Mouse (Mus musculus): ENCODE data around the gene Gpr31b.
A peak's percentile ranks its signal among the peaks of the same experiment; 100 is the strongest.
"Not testable (repeated sequence)": the region's sequence is repeated elsewhere in the genome, so short reads cannot be mapped to it uniquely, and the experiment has no call there.

Gene Gpr31b

GRCm38 (mm10) chr17:13052124-13052813 lies at the start of gene Gpr31b:
Gene Gpr31b (minus strand): TSS chr17:13052296.
- not testable (repeated sequence) for DNase-seq

- not testable (repeated sequence) for DNase-seq
These were observed 40.9 kb upstream of the Gpr31b start for GRCm38 (mm10) chr17:13092960-13093359.

- not testable (repeated sequence) for DNase-seq
These were observed 40.1 kb upstream of the Gpr31b start for GRCm38 (mm10) chr17:13092100-13092764.

GRCm38 (mm10) chr17:13091510-13091909 lies 39.4 kb upstream of the Gpr31b start:
- not testable (repeated sequence) for DNase-seq

GRCm38 (mm10) chr17:13069227-13069626 lies 17.1 kb upstream of the Gpr31b start:
- DNase-seq = not testable (repeated sequence)

- DNase-seq = not testable (repeated sequence)
These were observed 15.8 kb upstream of the Gpr31b start for GRCm38 (mm10) chr17:13067864-13068385.

- DNase-seq = not testable (repeated sequence)
These were observed 10.8 kb upstream of the Gpr31b start for GRCm38 (mm10) chr17:13062882-13063281.

- DNase-seq = not testable (repeated sequence)
These were observed 8.7 kb upstream of the Gpr31b start, which contains the start of gene Tcp10b for GRCm38 (mm10) chr17:13060804-13061203. Gene Tcp10b (plus strand): TSS chr17:13061104.

GRCm38 (mm10) chr17:13043846-13044673 lies 8.0 kb downstream of the Gpr31b start:
- peak; percentile 17 for DNase-seq

- not testable (repeated sequence) for DNase-seq
These were observed 15.4 kb downstream of the Gpr31b start for GRCm38 (mm10) chr17:13036627-13037192.

- no peak for DNase-seq
These were observed 38.8 kb downstream of the Gpr31b start for GRCm38 (mm10) chr17:13013316-13013715.

GRCm38 (mm10) chr17:13009887-13010286 lies 42.2 kb downstream of the Gpr31b start:
- peak; percentile 28 for DNase-seq

- DNase-seq = peak; percentile 18
These were observed 43.6 kb downstream of the Gpr31b start for GRCm38 (mm10) chr17:13008528-13008927.

- DNase-seq = peak; percentile 99
These were observed 44.2 kb downstream of the Gpr31b start for GRCm38 (mm10) chr17:13007730-13008425.

GRCm38 (mm10) chr17:13006984-13007383 lies 45.1 kb downstream of the Gpr31b start:
- DNase-seq = no peak

- DNase-seq = not testable (repeated sequence)
These were observed 45.5 kb downstream of the Gpr31b start, which contains the start of gene Sod2 for GRCm38 (mm10) chr17:13006546-13006945. Gene Sod2 (plus strand): TSS chr17:13006846.

GRCm38 (mm10) chr17:13004436-13004835 lies 47.7 kb downstream of the Gpr31b start:
- DNase-seq = not testable (repeated sequence)

- not testable (repeated sequence) for DNase-seq
These were observed 49.9 kb downstream of the Gpr31b start for GRCm38 (mm10) chr17:13002243-13002642.

Measured in liver (tissue).